Mouse (Mus musculus) thymus, adult 2 months (tissue): ENCODE results near the gene Myo1b. TPM values are rescaled to one million over a fixed set of nuclear protein-coding genes. Genes with fewer than 3 reads are reported as not detected.

Experiments
- DNase-seq: peaks from one replicate; pipeline ENCODE4 v3.0.0; 2021
- H3K27ac ChIP-seq: fragments of 200-500 bp; 2 replicates; pipeline ENCODE4 v1.5.1; 2012; ENCODE audit warnings: low read length, control low read depth; ENCODE audit not compliant: control insufficient read depth, insufficient read depth
- H3K27me3 ChIP-seq: fragments of 200-500 bp; 2 replicates; pipeline ENCODE4 v1.6.1; 2012; ENCODE audit warnings: mild to moderate bottlenecking, low read length, moderate library complexity, mixed read lengths; ENCODE audit not compliant: control insufficient read depth, insufficient read depth
- H3K36me3 ChIP-seq: fragments of 200-500 bp; 2 replicates; pipeline ENCODE4 v1.6.1; 2012; ENCODE audit warnings: mild to moderate bottlenecking, low read length, moderate library complexity; ENCODE audit not compliant: control insufficient read depth, insufficient read depth
- H3K4me1 ChIP-seq: fragments of 200-500 bp; replicated peaks from 2 replicates; pipeline ENCODE4 v1.6.1; 2012; ENCODE audit warnings: low read length; ENCODE audit not compliant: control insufficient read depth, insufficient read depth
- H3K4me3 ChIP-seq: fragments of 200-500 bp; 2 replicates; pipeline ENCODE4 v1.5.1; 2012; ENCODE audit warnings: mild to moderate bottlenecking, low read length, control low read depth, moderate library complexity; ENCODE audit not compliant: control insufficient read depth, insufficient read depth
- CTCF ChIP-seq: fragments of 200-500 bp; IDR thresholded peaks from 2 replicates; pipeline ENCODE4 v1.5.1; 2012; ENCODE audit warnings: mild to moderate bottlenecking, control low read depth, low read length, moderate library complexity, borderline replicate concordance; ENCODE audit not compliant: control insufficient read depth, poor library complexity, insufficient read depth; ENCODE audit errors: extremely low read depth
- POLR2A ChIP-seq: fragments of 200-500 bp; IDR thresholded peaks from 2 replicates; pipeline ENCODE4 v1.6.1; 2012; ENCODE audit warnings: mild to moderate bottlenecking, low read length, control low read depth, moderate library complexity; ENCODE audit not compliant: control insufficient read depth, poor library complexity, insufficient read depth; ENCODE audit errors: extremely low read depth
- WGBS: fragments of 180-500 bp; shearing (Covaris S2); methylation state at CpG from one replicate; pipeline ENCODE4 v1.1.7; 2018; 5-methylcytosine and 5-hydroxymethylcytosine counted together
- polyA plus RNA-seq: library from polyadenylated mRNA; depleted of rRNA; stranded (reverse); fragments of >200 nt; gene quantifications from 2 replicates; pipeline ENCODE4 v1.2.3, GENCODE M21; 2012

The Myo1b gene
- polyA plus RNA-seq, 1 experiment = 3.3 TPM

- WGBS = 95% methylated on average over 7 of the region's 7 CpGs
- H3K4me3 ChIP-seq = no peak overlapping the region
These were observed 95.8 kb downstream of the Myo1b start for GRCm38 (mm10) chr1:51820013-51820441.

DNA sequence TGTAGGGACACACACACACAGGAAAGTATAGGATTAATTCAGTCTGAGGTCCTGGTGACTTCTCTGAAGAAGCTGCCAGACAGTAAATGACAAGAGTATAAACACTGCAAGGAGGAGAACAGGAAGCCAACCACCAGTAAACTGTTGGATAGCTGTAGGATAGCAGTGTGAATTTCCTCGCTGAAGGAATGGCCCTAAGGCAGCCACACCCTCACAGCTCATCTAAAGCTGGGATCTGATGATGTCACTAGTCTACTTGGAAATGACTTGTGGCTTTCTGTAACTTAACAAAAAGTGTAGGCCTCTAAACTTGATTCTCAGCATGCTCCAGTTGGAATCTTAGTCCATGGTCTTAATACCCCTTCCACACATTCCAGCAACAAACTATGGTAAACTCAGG is 100.2 kb downstream of the Myo1b start:
- DNase-seq = no peak
- no peak overlapping the region for H3K4me3 ChIP-seq
- TF ChIP-seq POLR2A = no peak
- TF ChIP-seq CTCF = no peak
- 89% methylated on average over 1 of the region's 1 CpGs for WGBS
- H3K4me1 ChIP-seq = no peaks in the 10 kb centered on the region
- H3K36me3 ChIP-seq = no peaks in the 10 kb centered on the region
- H3K27ac ChIP-seq = no peak overlapping the region
- H3K27me3 ChIP-seq = no peaks in the 10 kb centered on the region

More at GRCm38 (mm10) chr1:51820013-51820441, 95.8 kb downstream of the Myo1b start:
- Histone ChIP-seq H3K4me1 (no peaks in the 10 kb centered on the region), H3K36me3 (no peaks in the 10 kb centered on the region), H3K27ac (no peak overlapping the region), H3K27me3 (no peaks in the 10 kb centered on the region)
- TF ChIP-seq POLR2A (no peak), CTCF (no peak)
- DNase-seq = no peak

DNA sequence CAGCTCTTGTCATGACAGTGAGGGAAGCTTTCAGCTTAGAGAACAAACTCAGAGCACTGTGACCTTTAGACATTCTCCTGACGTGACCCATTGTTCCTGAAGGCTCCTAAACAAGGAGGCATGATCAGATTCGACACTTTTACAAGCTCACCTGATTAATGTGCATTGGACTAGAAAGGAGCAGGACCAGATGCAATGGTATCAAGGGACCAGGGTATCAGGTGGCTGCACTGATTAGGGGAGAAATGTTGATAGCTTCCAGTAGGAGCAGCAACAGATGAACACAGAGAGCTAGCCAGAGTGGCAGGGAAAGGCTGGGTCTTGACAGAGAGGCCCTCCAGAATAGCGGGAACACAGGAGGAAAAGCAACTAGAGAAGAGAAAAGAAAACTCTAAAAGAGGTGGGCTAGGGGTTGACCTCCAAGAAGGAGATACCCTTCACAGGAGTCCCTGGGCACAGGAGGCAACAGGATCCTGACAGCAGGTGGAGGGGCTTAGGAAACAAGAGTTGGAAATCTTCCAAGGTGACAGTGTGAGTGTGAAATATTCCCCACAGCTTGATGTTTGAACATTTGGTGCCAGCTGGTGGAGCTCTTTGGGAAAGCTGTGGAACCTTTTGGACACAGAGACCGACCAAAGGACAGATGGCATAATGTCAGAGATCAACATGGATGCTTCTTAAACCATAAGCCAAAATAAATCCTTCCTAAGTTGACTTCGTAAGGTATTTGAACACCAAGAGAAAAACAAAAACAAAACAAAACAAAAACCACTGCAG is 100.8 kb downstream of the Myo1b start:
- DNase-seq = no peak
- 95% methylated on average over 5 of the region's 5 CpGs for WGBS
- H3K4me1 ChIP-seq = no peaks in the 10 kb centered on the region
- no peak overlapping the region for H3K4me3 ChIP-seq
- TF ChIP-seq CTCF = no peak
- no peak for TF ChIP-seq POLR2A
- no peak overlapping the region for H3K27ac ChIP-seq
- H3K27me3 ChIP-seq = no peaks in the 10 kb centered on the region
- no peaks in the 10 kb centered on the region for H3K36me3 ChIP-seq

- 71% methylated on average over 10 of the region's 10 CpGs for WGBS
- no peak overlapping the region for H3K4me3 ChIP-seq
These were observed 107.0 kb downstream of the Myo1b start for GRCm38 (mm10) chr1:51808847-51809246.

GRCm38 (mm10) chr1:51808228-51808627 is 107.6 kb downstream of the Myo1b start:
- H3K4me1 ChIP-seq = no peaks in the 10 kb centered on the region
- H3K27me3 ChIP-seq = no peaks in the 10 kb centered on the region
- no peaks in the 10 kb centered on the region for H3K36me3 ChIP-seq
- H3K4me3 ChIP-seq = no peak overlapping the region
- no peak for DNase-seq
- no peak overlapping the region for H3K27ac ChIP-seq
- WGBS = 5% methylated on average over 1 of the region's 1 CpGs
- no peak for TF ChIP-seq POLR2A
- no peak for TF ChIP-seq CTCF

More at GRCm38 (mm10) chr1:51808847-51809246, 107.0 kb downstream of the Myo1b start:
- no peaks in the 10 kb centered on the region for H3K27me3 ChIP-seq
- TF ChIP-seq POLR2A = no peak
- H3K27ac ChIP-seq = no peak overlapping the region
- DNase-seq = no peak
- H3K36me3 ChIP-seq = no peaks in the 10 kb centered on the region
- no peaks in the 10 kb centered on the region for H3K4me1 ChIP-seq

DNA sequence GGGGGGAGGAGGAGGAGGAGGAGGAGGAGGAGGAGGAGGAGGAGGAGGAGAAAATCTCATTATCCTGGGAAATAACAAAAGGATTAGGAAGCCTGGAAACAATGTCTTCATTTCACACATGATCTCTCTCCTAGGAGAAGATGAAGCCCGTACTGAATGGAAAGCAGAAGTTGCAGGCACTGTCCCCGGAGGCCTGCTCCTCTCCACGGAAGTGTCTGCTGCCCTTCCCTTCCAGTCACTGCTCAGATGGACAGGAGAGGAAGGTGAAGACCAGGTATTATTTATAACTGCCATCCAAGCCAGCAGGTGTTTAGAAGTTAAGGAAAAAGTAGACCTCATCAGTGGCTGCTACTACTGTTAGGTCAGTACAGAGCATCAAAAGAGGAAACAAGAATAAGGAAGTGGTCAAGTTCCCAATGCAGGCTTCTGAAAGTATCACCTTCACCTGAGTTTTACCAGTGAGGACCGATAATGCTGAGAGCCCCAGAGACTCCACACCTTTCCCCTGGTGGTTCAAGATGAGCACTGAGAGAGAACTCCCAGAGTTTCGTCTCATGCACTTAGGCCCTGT is 110.7 kb downstream of the Myo1b start:
- Histone ChIP-seq H3K36me3 (no peaks in the 10 kb centered on the region), H3K27me3 (no peaks in the 10 kb centered on the region), H3K4me1 (no peaks in the 10 kb centered on the region), H3K27ac (no peak overlapping the region), H3K4me3 (no peak overlapping the region)
- 28% methylated on average over 5 of the region's 5 CpGs for WGBS
- DNase-seq = no peak
- TF ChIP-seq CTCF (no peak), POLR2A (no peak)

DNA sequence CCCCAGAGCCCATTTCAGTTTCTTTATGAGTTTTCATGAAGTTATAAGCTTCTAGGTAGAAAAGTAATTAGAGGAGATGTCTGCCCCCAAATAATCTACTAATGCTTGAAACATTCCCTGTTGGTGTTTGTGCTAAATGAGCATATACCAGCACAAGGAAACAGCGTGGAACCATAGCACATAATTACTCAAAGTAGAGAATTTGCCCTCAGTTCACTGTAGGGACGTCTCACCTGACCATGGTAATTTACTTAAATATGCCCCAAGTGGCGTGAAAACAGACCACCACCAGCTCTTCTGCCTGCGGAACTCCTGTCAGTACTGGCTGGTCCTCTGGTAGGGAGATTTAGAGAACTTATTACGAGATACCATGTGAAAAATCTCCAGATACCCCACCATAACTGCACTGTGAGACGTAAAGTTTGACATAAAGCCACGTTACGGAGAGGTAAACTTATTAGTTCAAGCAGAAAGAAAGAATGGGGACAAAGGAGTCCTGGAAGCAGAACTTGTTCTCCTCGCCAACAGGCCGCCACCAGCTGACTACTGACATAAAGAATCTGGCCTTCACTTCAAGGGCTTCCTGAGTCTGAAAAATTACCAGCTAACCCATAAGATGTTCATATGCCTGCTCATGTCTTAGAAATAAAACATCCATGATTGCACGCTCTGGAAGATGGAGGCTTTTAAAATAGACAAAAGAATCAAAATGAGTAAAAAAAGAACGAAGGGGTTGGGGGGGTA is 111.4 kb downstream of the Myo1b start:
- Histone ChIP-seq H3K4me1 (no peaks in the 10 kb centered on the region), H3K36me3 (no peaks in the 10 kb centered on the region), H3K27me3 (no peaks in the 10 kb centered on the region), H3K27ac (no peak overlapping the region), H3K4me3 (no peak overlapping the region)
- no peak for DNase-seq
- WGBS = 92% methylated on average over 11 of the region's 12 CpGs
- TF ChIP-seq POLR2A (no peak), CTCF (no peak)
